Mouse (Mus musculus) stomach, postnatal 0 days (tissue): Measurements from ENCODE around the gene Cog5.

Source experiments
- CTCF ChIP-seq: IDR thresholded peaks from 2 replicates; pipeline ENCODE4 v1.5.1; 2016; ENCODE audit warnings: antibody characterized with exemption, low read depth, mild to moderate bottlenecking, moderate library complexity
- EP300 ChIP-seq: optimal IDR thresholded peaks from 2 replicates; pipeline ENCODE3; 2016; ENCODE audit warnings: antibody characterized with exemption

- TF ChIP-seq CTCF, result no peak
- TF ChIP-seq EP300, result no peak
These were observed 180.8 kb downstream of the Cog5 start for GRCm38 (mm10) chr12:31835480-31835879.
